Mouse (Mus musculus) midbrain, embryonic 16.5 days (tissue): ENCODE data around the gene Nemf. TPM values are rescaled to one million over a fixed set of nuclear protein-coding genes. Genes with fewer than 3 reads are reported as not detected.

Experiments
- ATAC-seq: fragments of 200-750 bp; cut with Nextera tagmentation; 2 replicates; pipeline ENCODE4 v1.8.0; 2017; ENCODE audit warnings: moderate TSS enrichment
- H3K27ac ChIP-seq: fragments of 300-500 bp; sonication (generic); 2 replicates; pipeline ENCODE4 v1.5.1; 2014; ENCODE audit warnings: mild to moderate bottlenecking, low read length, mixed read lengths
- H3K27me3 ChIP-seq: fragments of 300-500 bp; sonication (generic); 2 replicates; pipeline ENCODE4 v1.6.1; 2014; ENCODE audit warnings: low read depth, low read length, mixed read lengths; ENCODE audit not compliant: control insufficient read depth, insufficient read depth
- H3K36me3 ChIP-seq: fragments of 300-500 bp; sonication (generic); 2 replicates; pipeline ENCODE4 v1.6.1; 2014; ENCODE audit warnings: mild to moderate bottlenecking, low read length, moderate library complexity, mixed read lengths; ENCODE audit not compliant: control insufficient read depth, insufficient read depth
- H3K4me1 ChIP-seq: fragments of 300-500 bp; sonication (generic); 2 replicates; pipeline ENCODE4 v1.6.1; 2014; ENCODE audit warnings: mild to moderate bottlenecking, low read length, mixed read lengths; ENCODE audit not compliant: control insufficient read depth, insufficient read depth
- H3K4me2 ChIP-seq: fragments of 300-500 bp; sonication (generic); 2 replicates; pipeline ENCODE4 v1.6.1; 2014; ENCODE audit warnings: mild to moderate bottlenecking, low read length, mixed read lengths
- H3K4me3 ChIP-seq: fragments of 300-500 bp; sonication (generic); 2 replicates; pipeline ENCODE4 v1.5.1; 2014; ENCODE audit warnings: low read depth, mild to moderate bottlenecking, low read length, moderate library complexity, mixed read lengths
- H3K9ac ChIP-seq: fragments of 300-500 bp; sonication (generic); 2 replicates; pipeline ENCODE4 v1.6.1; 2014; ENCODE audit warnings: low read depth, low read length, mixed read lengths
- H3K9me3 ChIP-seq: fragments of 300-500 bp; sonication (generic); replicated peaks from 2 replicates; pipeline ENCODE4 v1.6.1; 2014; ENCODE audit warnings: mild to moderate bottlenecking, low read length, mixed read lengths; ENCODE audit not compliant: control insufficient read depth, poor library complexity, severe bottlenecking
- WGBS: fragments of 180-500 bp; shearing (Covaris S2); extraction: QIAGEN DNeasy Blood & Tissue Kit; methylation state at CpG from one replicate; pipeline ENCODE4 v1.1.7; 2014; 5-methylcytosine and 5-hydroxymethylcytosine counted together
- microRNA-seq: library from miRNA; unstranded; fragments of <30 nt; microRNA quantifications from one replicate; pipeline ENCODE4, GENCODE M21; 2017
- polyA plus RNA-seq: library from polyadenylated mRNA; unstranded; fragments of >200 nt; fragmentation: Nextera tagmentation; extraction: Ambion mirVana; gene quantifications from 2 replicates; pipeline ENCODE4 v1.2.1, GENCODE M21; 2015

Gene Nemf
- polyA plus RNA-seq, 1 experiment from 2014 or later: 86.5 TPM

DNA sequence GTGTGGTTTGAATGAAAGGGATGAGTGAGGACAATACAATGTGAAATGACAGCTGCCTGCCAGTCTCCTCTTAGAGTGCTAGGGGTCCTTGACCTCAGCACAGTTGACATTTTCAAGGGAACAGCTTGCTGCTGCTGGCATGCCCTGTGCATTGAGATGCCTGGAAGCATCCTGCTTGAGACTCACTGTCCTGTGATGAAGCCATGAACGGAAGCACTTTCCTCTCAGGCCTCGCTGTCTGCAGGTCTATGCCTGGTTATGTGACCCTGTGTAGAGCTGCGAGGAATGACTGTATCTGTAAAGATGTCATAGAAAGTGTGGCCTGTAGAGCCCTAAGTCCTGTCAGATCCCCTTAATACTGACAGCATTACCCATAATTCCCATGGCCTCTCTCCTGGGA is 91.9 kb downstream of the Nemf start:
- no peaks in the 10 kb centered on the region for H3K4me1 ChIP-seq
- no peak for ATAC-seq
- H3K36me3 ChIP-seq: no peaks in the 10 kb centered on the region
- WGBS: 90% methylated on average over 3 of the region's 3 CpGs
- no peak overlapping the region for H3K4me3 ChIP-seq
- no peak overlapping the region for H3K9ac ChIP-seq
- H3K27ac ChIP-seq: no peak overlapping the region
- no peaks in the 10 kb centered on the region for H3K9me3 ChIP-seq
- H3K27me3 ChIP-seq: no peaks in the 10 kb centered on the region
- H3K4me2 ChIP-seq: no peak overlapping the region

DNA sequence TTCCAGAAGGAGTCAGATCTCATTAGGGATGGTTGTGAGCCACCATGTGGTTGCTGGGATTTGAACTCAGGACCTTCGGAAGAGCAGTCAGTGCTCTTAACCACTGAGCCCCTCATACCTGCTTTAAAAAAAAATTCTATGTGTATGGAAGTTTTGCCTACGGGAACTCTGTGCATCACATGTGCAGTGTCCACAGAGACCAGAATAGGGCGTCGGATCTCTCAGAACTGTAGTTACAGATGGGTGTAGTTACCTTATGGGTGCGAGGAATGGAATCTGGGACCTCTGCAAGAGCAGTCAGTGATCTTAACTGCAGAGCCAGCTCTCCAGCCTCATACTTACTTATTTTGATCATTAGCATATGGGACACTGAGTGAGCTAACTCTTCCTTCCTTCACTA is 94.7 kb downstream of the Nemf start:
- H3K4me1 ChIP-seq: no peaks in the 10 kb centered on the region
- no peak overlapping the region for H3K4me2 ChIP-seq
- H3K9me3 ChIP-seq: no peaks in the 10 kb centered on the region
- no peak overlapping the region for H3K4me3 ChIP-seq
- no peaks in the 10 kb centered on the region for H3K27me3 ChIP-seq
- no peaks in the 10 kb centered on the region for H3K36me3 ChIP-seq
- H3K27ac ChIP-seq: no peak overlapping the region
- 93% methylated on average over 5 of the region's 5 CpGs for WGBS
- no peak overlapping the region for H3K9ac ChIP-seq
- ATAC-seq: no peak

Small RNA genes lying within 50 kb of the gene (microRNA-seq; reads per million reads assigned to microRNA genes)
- gene Gm47299: not detected
- gene Gm47305: not detected

Other genes with a start within 250 kb of the Nemf start
- gene Rps29, start 198.0 kb downstream of the Nemf start, polyA plus RNA-seq: 919 and 945 TPM in 2 replicates
- gene Lrr1, start 188.4 kb downstream of the Nemf start, polyA plus RNA-seq: 2.9 and 3.1 TPM in 2 replicates
- 286 and 296 TPM in 2 replicates for gene Rpl36al, start 173.1 kb downstream of the Nemf start, polyA plus RNA-seq
- 30.6 and 34.7 TPM in 2 replicates for gene Mgat2, start 173.0 kb downstream of the Nemf start, polyA plus RNA-seq
- gene Gm49383, start 160.1 kb downstream of the Nemf start, polyA plus RNA-seq: 11.8 and 14.7 TPM in 2 replicates
- gene Dnaaf2, start 158.7 kb downstream of the Nemf start, polyA plus RNA-seq: 5.9 and 6.4 TPM in 2 replicates
- 9.8 and 13.1 TPM in 2 replicates for gene Gm49384, start 152.9 kb downstream of the Nemf start, polyA plus RNA-seq
- 2.5 and 2.7 TPM in 2 replicates for gene Pole2, start 129.0 kb downstream of the Nemf start, polyA plus RNA-seq
- 15.6 and 19.3 TPM in 2 replicates for gene Klhdc1, start 116.0 kb downstream of the Nemf start, polyA plus RNA-seq
- gene Klhdc2, start 60.5 kb downstream of the Nemf start, polyA plus RNA-seq: 282 and 300 TPM in 2 replicates
- 20.4 and 20.7 TPM in 2 replicates for gene Arf6, start 15.0 kb upstream of the Nemf start, polyA plus RNA-seq
- gene Gm9887, start 15.3 kb upstream of the Nemf start, polyA plus RNA-seq: 0.88 and 0.99 TPM in 2 replicates
- 29.7 and 30.5 TPM in 2 replicates for gene Vcpkmt, start 225.9 kb upstream of the Nemf start, polyA plus RNA-seq